Mouse (Mus musculus) ES-E14 (cell line): ENCODE measurements around the gene Camk2b.

Experiments used
- CHD2 ChIP-seq: IDR thresholded peaks from 2 replicates; pipeline ENCODE4 v1.6.1; 2014; ENCODE audit warnings: mild to moderate bottlenecking, low read depth, low read length, inconsistent platforms
- HCFC1 ChIP-seq: IDR thresholded peaks from 2 replicates; pipeline ENCODE4 v1.6.1; 2012; ENCODE audit warnings: low read length, inconsistent platforms, borderline replicate concordance; ENCODE audit not compliant: insufficient read depth
- ZC3H11A ChIP-seq: IDR thresholded peaks from 2 replicates; pipeline ENCODE4 v1.6.1; 2012; ENCODE audit warnings: low read depth, mild to moderate bottlenecking, inconsistent platforms, low read length, borderline replicate concordance
- ZNF384 ChIP-seq: IDR thresholded peaks from 2 replicates; pipeline ENCODE4 v1.6.1; 2012; ENCODE audit warnings: low read depth, low read length, inconsistent platforms

DNA sequence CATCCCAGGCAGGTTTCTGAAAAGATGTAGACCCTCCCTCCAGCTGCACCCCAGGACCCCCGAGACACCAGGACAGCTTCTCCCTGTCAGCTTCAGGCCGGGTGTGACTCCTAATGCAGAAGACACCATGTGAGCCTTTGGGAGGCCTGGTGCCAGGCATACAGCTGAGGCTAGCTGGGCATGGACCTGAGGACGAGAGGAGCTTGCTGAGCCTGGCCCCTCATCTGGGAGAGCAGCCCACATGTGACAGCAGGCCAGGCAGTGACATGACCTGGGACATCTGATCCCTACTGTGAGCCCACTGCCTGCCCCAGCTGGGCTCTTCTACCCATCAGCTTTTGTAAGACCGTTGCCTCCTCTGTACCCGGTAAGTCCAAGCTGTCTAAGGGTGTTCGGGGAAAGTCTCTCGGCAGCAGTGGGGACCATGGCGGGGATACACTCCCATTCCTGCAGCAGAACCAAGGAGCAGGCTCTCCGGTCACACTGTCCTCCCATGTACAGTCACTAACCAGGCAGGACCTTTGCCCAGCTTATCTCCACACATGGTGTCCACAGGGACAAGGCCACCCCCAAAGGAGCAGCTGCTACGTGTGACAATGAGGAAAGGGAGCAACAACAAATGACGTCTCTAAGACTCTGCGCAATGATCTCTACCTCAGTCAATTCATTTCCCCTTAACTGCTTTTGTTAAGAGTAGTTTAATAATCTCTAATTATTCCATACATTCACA, 41.1 kb downstream of the Camk2b start:
- TF ChIP-seq HCFC1 (no peak), CHD2 (no peak), ZC3H11A (no peak), ZNF384 (no peak)
